Mouse (Mus musculus): ENCODE results near the gene Ssr4.

DNA sequence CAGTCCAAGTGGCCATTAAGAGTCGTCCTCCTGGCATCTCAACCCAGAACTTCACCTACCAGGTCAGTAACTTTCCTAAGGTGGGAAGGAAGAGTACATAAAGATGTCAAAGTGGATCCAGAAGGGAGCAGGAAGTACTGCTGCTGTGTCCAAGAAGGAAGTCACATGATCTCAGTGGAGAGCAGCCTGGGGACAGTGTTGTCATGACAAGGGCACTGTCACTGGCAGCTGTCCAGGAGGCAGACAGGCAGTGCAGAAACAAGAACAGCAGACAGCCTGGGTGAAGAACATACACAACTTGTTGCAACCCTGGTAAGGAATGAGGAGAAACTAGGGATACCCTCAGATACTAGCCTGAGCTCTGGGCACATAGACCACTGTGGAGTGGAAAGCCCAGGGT lies 21.5 kb upstream of the Ssr4 start:
- TF ChIP-seq POLR2A (IDR thresholded peaks at IDR 0.05; ENCODE audit: extremely low read depth, insufficient read depth, low read length) (no peak), CTCF (IDR thresholded peaks at IDR 0.05; ENCODE audit: low read depth, low read length) (no peak)
